Mouse (Mus musculus): ENCODE results near the gene Gm9745. TPM values are rescaled to one million over a fixed set of nuclear protein-coding genes. Genes with fewer than 3 reads are reported as not detected.
"Not testable (repeated sequence)": the region's sequence is repeated elsewhere in the genome, so short reads cannot be mapped to it uniquely, and the experiment has no call there.

Gm9745 gene
- total and polyA plus RNA-seq, 3 experiments = not detected

- H3K4me2 ChIP-seq (ENCODE audit: insufficient read depth, low read depth, poor library complexity, severe bottlenecking); H3K36me3 ChIP-seq (replicated peaks in 1 of 2; ENCODE audit: control insufficient read depth in 1 of 2, insufficient read depth in 1 of 2, low read length in 1 of 2); H3K9me3 ChIP-seq (replicated peaks; ENCODE audit: low read length); H3K9ac ChIP-seq (ENCODE audit: insufficient read depth, low read depth); H3K27me3 ChIP-seq (replicated peaks); H3K4me1 ChIP-seq (ENCODE audit: control insufficient read depth in 1 of 2, insufficient read depth in 2 of 2); DNase-seq (ENCODE audit: extremely low read depth); H3K27ac ChIP-seq (ENCODE audit: insufficient read depth, low read depth); H3K79me2 ChIP-seq (replicated peaks; ENCODE audit: control insufficient read depth, extremely low read depth, insufficient read depth, poor library complexity, severe bottlenecking); dilution Hi-C loops (cut with MboI; ENCODE audit: extremely low pct_ligation_motif_present, extremely low pct_unique_long_range_greater_than_20kb, low sequenced_read_pairs); H3K4me3 ChIP-seq (replicated peaks in 1 of 3; ENCODE audit: low read depth in 2 of 3, low read length in 2 of 3, poor library complexity in 1 of 3); in situ Hi-C loops (cut with MboI; ENCODE audit: low pct_ligation_motif_present, low pct_unique_long_range_greater_than_20kb, low sequenced_read_pairs): not testable (repeated sequence)
Measured at GRCm38 (mm10) chr13:8959058-8959457, 11.0 kb upstream of the Gm9745 start.

GRCm38 (mm10) chr13:8956873-8957272 is 8.8 kb upstream of the Gm9745 start:
- H3K9ac ChIP-seq (ENCODE audit: insufficient read depth, low read depth); H3K36me3 ChIP-seq (replicated peaks in 1 of 2; ENCODE audit: control insufficient read depth in 1 of 2, insufficient read depth in 1 of 2, low read length in 1 of 2); DNase-seq (ENCODE audit: extremely low read depth); H3K4me3 ChIP-seq (replicated peaks in 1 of 3; ENCODE audit: low read depth in 2 of 3, low read length in 2 of 3, poor library complexity in 1 of 3); H3K27ac ChIP-seq (ENCODE audit: insufficient read depth, low read depth); dilution Hi-C loops (cut with MboI; ENCODE audit: extremely low pct_ligation_motif_present, extremely low pct_unique_long_range_greater_than_20kb, low sequenced_read_pairs); H3K79me2 ChIP-seq (replicated peaks; ENCODE audit: control insufficient read depth, extremely low read depth, insufficient read depth, poor library complexity, severe bottlenecking); H3K9me3 ChIP-seq (replicated peaks; ENCODE audit: low read length); H3K4me1 ChIP-seq (ENCODE audit: control insufficient read depth in 1 of 2, insufficient read depth in 2 of 2); H3K4me2 ChIP-seq (ENCODE audit: insufficient read depth, low read depth, poor library complexity, severe bottlenecking); in situ Hi-C loops (cut with MboI; ENCODE audit: low pct_ligation_motif_present, low pct_unique_long_range_greater_than_20kb, low sequenced_read_pairs); H3K27me3 ChIP-seq (replicated peaks): not testable (repeated sequence)

- H3K9ac ChIP-seq (ENCODE audit: insufficient read depth, low read depth); dilution Hi-C loops (cut with MboI; ENCODE audit: extremely low pct_ligation_motif_present, extremely low pct_unique_long_range_greater_than_20kb, low sequenced_read_pairs): not testable (repeated sequence)
Measured at GRCm38 (mm10) chr13:8955127-8955526, 7.1 kb upstream of the Gm9745 start.

GRCm38 (mm10) chr13:8952563-8952962 is 4.5 kb upstream of the Gm9745 start, which contains the start of gene Idi2:
Gene Idi2, plus strand, starts transcription at chr13:8952863.
- H3K4me3 ChIP-seq (replicated peaks in 1 of 3; ENCODE audit: low read depth in 2 of 3, low read length in 2 of 3, poor library complexity in 1 of 3); in situ Hi-C loops (cut with MboI; ENCODE audit: low pct_ligation_motif_present, low pct_unique_long_range_greater_than_20kb, low sequenced_read_pairs); H3K9me3 ChIP-seq (replicated peaks; ENCODE audit: low read length); H3K4me1 ChIP-seq (ENCODE audit: control insufficient read depth in 1 of 2, insufficient read depth in 2 of 2); H3K27me3 ChIP-seq (replicated peaks); H3K4me2 ChIP-seq (ENCODE audit: insufficient read depth, low read depth, poor library complexity, severe bottlenecking); H3K9ac ChIP-seq (ENCODE audit: insufficient read depth, low read depth); DNase-seq (ENCODE audit: extremely low read depth); H3K36me3 ChIP-seq (replicated peaks in 1 of 2; ENCODE audit: control insufficient read depth in 1 of 2, insufficient read depth in 1 of 2, low read length in 1 of 2); H3K27ac ChIP-seq (ENCODE audit: insufficient read depth, low read depth); H3K79me2 ChIP-seq (replicated peaks; ENCODE audit: control insufficient read depth, extremely low read depth, insufficient read depth, poor library complexity, severe bottlenecking); dilution Hi-C loops (cut with MboI; ENCODE audit: extremely low pct_ligation_motif_present, extremely low pct_unique_long_range_greater_than_20kb, low sequenced_read_pairs): not testable (repeated sequence)

More at GRCm38 (mm10) chr13:8955127-8955526, 7.1 kb upstream of the Gm9745 start:
- H3K4me3 ChIP-seq (replicated peaks in 1 of 3; ENCODE audit: low read depth in 2 of 3, low read length in 2 of 3, poor library complexity in 1 of 3); H3K9me3 ChIP-seq (replicated peaks; ENCODE audit: low read length); H3K4me1 ChIP-seq (ENCODE audit: control insufficient read depth in 1 of 2, insufficient read depth in 2 of 2); H3K36me3 ChIP-seq (replicated peaks in 1 of 2; ENCODE audit: control insufficient read depth in 1 of 2, insufficient read depth in 1 of 2, low read length in 1 of 2); H3K4me2 ChIP-seq (ENCODE audit: insufficient read depth, low read depth, poor library complexity, severe bottlenecking); H3K27me3 ChIP-seq (replicated peaks); DNase-seq (ENCODE audit: extremely low read depth); H3K79me2 ChIP-seq (replicated peaks; ENCODE audit: control insufficient read depth, extremely low read depth, insufficient read depth, poor library complexity, severe bottlenecking); H3K27ac ChIP-seq (ENCODE audit: insufficient read depth, low read depth); in situ Hi-C loops (cut with MboI; ENCODE audit: low pct_ligation_motif_present, low pct_unique_long_range_greater_than_20kb, low sequenced_read_pairs): not testable (repeated sequence)

- H3K9me3 ChIP-seq (replicated peaks; ENCODE audit: low read length); H3K4me2 ChIP-seq (ENCODE audit: insufficient read depth, low read depth, poor library complexity, severe bottlenecking); H3K27ac ChIP-seq (ENCODE audit: insufficient read depth, low read depth); H3K9ac ChIP-seq (ENCODE audit: insufficient read depth, low read depth); dilution Hi-C loops (cut with MboI; ENCODE audit: extremely low pct_ligation_motif_present, extremely low pct_unique_long_range_greater_than_20kb, low sequenced_read_pairs); H3K36me3 ChIP-seq (replicated peaks in 1 of 2; ENCODE audit: control insufficient read depth in 1 of 2, insufficient read depth in 1 of 2, low read length in 1 of 2); H3K4me3 ChIP-seq (replicated peaks in 1 of 3; ENCODE audit: low read depth in 2 of 3, low read length in 2 of 3, poor library complexity in 1 of 3); in situ Hi-C loops (cut with MboI; ENCODE audit: low pct_ligation_motif_present, low pct_unique_long_range_greater_than_20kb, low sequenced_read_pairs); H3K4me1 ChIP-seq (ENCODE audit: control insufficient read depth in 1 of 2, insufficient read depth in 2 of 2); H3K27me3 ChIP-seq (replicated peaks); H3K79me2 ChIP-seq (replicated peaks; ENCODE audit: control insufficient read depth, extremely low read depth, insufficient read depth, poor library complexity, severe bottlenecking); DNase-seq (ENCODE audit: extremely low read depth): not testable (repeated sequence)
Measured at GRCm38 (mm10) chr13:8943828-8944227, 4.2 kb downstream of the Gm9745 start.

- DNase-seq (ENCODE audit: extremely low read depth); H3K79me2 ChIP-seq (replicated peaks; ENCODE audit: control insufficient read depth, extremely low read depth, insufficient read depth, poor library complexity, severe bottlenecking); in situ Hi-C loops (cut with MboI; ENCODE audit: low pct_ligation_motif_present, low pct_unique_long_range_greater_than_20kb, low sequenced_read_pairs); H3K4me2 ChIP-seq (ENCODE audit: insufficient read depth, low read depth, poor library complexity, severe bottlenecking); H3K27me3 ChIP-seq (replicated peaks); H3K9ac ChIP-seq (ENCODE audit: insufficient read depth, low read depth); H3K9me3 ChIP-seq (replicated peaks; ENCODE audit: low read length); H3K4me3 ChIP-seq (replicated peaks in 1 of 3; ENCODE audit: low read depth in 2 of 3, low read length in 2 of 3, poor library complexity in 1 of 3); H3K27ac ChIP-seq (ENCODE audit: insufficient read depth, low read depth); H3K4me1 ChIP-seq (ENCODE audit: control insufficient read depth in 1 of 2, insufficient read depth in 2 of 2); H3K36me3 ChIP-seq (replicated peaks in 1 of 2; ENCODE audit: control insufficient read depth in 1 of 2, insufficient read depth in 1 of 2, low read length in 1 of 2); dilution Hi-C loops (cut with MboI; ENCODE audit: extremely low pct_ligation_motif_present, extremely low pct_unique_long_range_greater_than_20kb, low sequenced_read_pairs): not testable (repeated sequence)
Measured at GRCm38 (mm10) chr13:8941701-8942100, 6.3 kb downstream of the Gm9745 start.
